Mouse (Mus musculus) MN1 (cell line): ENCODE data around the gene Lrrc38.
A peak's percentile ranks its signal among the peaks of the same experiment; 100 is the strongest.

Experiments used
- DNase-seq: peaks from one replicate; pipeline ENCODE4 v3.0.0-alpha.2; 2016; ENCODE audit warnings: low spot score

Lrrc38 gene

DNA sequence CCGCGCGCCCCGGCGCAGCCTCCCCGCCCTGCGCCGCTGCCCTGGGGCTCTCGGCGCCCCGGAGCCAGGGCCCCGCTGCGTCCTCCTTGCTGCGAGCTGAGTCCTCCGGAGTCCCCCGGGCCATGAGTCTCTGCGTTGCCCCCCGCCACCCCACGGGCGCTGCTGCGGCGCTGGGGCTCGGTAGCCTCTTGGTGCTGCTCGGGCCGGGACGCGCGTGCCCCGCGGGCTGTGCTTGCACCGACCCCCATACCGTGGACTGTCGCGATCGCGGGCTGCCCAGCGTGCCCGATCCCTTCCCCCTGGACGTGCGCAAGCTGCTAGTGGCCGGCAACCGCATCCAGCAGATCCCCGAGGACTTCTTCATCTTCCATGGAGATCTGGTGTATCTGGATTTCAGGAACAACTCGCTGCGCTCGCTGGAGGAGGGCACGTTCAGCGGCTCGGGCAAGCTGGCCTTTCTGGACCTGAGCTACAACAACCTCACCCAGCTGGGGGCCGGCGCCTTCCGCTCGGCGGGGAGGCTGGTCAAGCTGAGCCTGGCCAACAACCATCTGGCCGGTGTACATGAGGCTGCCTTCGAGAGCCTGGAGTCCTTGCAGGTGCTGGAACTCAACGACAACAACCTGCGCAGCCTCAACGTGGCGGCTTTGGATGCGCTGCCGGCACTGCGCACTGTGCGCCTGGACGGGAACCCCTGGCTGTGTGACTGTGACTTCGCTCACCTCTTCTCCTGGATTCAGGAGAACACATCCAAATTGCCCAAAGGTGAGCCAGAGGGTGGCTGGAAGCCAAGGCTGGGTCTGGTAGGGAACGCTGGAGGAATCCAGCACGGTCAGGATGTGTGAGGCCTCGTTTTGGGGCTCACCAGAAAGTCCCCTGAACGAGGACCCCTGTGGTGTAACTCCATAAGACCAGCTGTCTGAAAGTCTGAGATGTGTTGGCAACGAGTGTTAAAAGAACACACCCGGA is 774 bp downstream of the Lrrc38 start:
- no peak for DNase-seq

DNA sequence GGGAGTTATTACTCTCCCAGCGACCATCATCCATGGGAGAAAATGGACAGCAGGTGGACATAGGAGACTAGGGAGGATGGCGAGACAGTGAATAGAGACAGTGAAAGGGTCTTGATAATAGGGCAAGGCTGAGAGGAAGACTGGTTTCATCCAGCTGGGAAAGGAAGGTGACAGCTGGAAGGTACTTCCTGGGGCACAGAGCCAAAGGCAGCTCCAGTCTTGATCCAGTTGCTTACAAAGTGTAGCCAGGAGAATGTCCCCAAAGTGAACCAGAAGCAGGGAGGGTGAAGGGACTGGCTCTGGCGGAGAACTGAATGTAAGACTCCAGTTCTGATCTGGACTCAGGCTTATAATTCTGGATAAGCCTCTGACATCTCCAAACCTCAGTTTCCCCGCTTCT is 2.7 kb downstream of the Lrrc38 start:
- DNase-seq, result no peak

DNA sequence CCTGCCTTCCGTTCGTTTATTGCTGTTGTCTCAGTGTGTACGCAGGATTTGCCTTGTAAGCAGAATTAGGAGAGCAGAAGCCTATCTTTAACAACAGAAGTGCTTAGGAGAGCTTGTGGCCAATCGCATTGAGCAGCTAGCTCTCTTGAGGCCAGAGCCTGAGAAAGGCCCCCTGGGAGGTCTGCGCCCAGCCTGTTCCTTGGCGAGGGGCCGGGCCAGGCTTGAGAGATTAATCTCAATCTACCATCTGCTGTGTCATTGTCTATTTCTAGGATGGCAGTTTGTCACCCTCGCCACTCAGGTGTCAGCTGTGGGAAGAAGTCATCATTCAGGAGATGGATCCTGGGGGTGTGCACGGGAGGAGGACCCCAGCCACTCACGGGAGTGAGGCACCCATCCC is 12.0 kb downstream of the Lrrc38 start:
- no peak for DNase-seq

DNA sequence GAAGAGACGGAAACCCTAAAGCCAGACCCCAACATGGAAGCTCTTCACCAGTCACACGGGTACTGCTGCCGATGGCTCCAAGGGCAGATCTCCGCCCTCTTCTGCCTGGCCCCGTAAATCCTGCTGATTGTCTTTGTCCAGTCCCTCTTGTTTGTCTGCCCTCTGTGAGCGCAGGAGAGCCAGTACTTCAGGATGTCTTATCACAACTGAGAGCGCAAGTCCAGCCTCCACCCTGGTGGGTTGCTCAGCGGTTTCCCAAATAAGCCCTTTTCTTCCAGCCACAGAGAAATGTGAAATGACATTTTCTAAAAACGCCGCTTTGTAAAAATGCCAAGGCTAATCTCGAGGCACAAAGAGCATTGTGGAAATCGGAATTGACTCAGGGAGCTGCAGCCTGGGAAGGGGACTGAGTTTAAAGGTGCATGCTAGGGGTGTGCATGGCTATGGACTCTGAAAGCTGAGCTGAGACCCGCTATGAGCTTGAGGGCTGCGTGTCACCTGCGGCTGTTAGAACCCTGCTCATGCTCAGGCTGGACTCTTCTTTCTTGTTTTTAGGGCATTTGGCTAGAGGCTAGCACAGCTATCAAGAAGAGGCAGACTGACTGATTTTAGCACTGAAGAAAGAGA is 17.0 kb downstream of the Lrrc38 start:
- no peak for DNase-seq

DNA sequence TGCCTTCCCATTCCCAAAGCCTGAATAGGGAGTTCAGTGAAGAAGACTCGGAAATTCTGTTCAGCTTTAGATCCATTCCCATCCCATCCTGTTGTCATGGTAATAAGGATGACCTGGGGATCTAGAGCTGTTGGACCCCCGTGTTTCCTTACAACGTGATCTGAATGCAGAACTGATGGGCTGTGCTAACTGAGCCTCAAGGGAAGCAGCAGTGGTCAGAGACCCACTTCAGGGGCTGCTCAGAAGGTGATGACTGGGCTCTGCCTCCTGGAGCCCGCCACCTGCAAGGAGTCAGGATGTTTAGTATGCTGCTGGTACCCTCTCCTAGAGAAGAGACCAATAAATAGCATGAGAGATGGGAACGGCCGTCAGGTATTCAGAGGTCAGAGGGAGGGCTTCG is 29.9 kb downstream of the Lrrc38 start:
- no peak for DNase-seq

DNA sequence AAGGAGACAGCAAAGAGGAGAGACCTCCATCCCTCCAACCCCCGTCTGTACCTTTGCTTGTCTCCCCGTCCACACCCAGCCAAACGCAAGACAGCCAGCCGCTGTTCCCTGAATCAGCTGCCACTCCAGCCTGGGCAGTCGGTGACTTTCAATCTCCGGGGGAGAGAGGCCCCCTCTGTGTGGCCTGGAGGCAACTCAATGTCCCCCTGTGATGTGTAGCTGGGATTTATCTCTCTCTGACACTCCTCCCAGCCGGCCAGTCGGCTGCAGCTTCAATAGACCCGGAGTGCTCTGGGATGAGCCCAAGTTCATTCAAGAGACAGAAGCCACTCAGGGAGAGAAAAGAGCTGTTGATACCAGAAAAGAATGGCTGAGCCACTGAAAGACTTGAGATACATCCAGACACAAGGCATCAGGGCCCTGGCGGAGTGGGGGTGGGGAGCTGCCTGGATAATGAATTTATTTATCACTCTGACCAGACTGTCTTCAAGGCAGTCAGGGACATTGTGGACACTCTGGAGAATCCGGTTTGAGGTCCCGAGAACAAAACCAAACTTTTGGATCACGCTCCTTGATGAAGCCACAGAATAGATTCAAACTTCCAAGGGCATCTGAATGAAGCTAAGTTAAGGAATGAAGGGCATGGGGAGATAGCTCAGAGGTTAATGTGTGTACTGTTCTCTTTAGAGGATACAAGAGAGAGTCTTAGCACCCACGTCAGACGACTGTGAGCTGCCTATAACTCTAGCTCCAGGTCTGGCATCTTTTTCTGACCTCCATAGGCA is 30.6 kb downstream of the Lrrc38 start:
- DNase-seq, result no peak

DNA sequence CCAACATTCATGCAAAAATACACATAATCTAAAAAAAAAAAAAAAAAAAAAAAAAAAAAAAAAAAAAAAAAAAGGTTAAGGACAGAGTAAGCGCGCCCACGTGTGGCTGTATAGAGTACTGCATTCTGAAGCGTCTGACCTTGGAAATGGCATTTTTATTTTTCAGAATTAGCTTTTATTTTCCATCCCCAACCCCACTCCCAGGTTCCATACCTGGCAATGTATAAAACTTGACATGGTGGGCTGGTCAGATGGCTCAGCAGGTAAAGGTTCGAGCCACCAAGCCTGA is 31.1 kb downstream of the Lrrc38 start:
- peak; percentile 10 for DNase-seq

DNA sequence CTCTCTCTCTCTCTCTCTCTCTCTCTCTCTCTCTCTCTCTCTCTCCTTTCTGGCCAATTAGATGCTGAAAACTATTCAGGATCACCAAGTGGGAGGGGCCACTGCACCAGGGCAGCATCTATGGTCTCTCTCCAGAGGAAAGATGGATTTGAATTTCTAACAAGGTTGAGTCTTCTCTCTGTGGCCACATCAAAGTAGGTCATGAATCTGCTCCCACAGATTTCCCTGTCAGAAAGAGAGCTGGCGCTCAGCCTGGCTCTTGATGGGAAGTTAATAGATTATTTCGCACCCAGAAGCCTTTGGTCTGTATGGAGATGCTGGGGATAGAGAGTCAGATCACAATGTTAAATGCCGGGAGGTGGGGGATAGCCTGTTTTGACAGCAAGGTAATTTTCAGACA is 32.6 kb downstream of the Lrrc38 start:
- DNase-seq, result no peak

DNA sequence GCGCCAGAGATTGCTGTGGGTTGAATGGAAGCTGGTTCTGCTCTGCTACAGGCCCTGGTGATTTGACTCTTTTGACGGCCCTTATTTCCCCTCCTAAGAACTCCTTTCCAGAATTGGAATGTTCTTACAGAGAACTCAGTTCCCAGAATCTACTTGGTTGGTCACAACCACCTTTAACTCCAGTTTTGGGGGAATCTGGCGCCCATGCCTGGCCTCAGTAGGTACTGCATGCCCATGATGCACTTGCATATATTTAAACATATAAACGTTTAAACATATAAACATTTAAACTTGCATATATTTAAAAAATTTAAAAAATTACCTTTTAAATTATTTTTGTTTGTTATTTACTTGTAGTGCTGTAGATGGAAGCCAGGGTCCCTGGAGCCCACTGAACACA is 34.1 kb downstream of the Lrrc38 start:
- DNase-seq, result no peak

DNA sequence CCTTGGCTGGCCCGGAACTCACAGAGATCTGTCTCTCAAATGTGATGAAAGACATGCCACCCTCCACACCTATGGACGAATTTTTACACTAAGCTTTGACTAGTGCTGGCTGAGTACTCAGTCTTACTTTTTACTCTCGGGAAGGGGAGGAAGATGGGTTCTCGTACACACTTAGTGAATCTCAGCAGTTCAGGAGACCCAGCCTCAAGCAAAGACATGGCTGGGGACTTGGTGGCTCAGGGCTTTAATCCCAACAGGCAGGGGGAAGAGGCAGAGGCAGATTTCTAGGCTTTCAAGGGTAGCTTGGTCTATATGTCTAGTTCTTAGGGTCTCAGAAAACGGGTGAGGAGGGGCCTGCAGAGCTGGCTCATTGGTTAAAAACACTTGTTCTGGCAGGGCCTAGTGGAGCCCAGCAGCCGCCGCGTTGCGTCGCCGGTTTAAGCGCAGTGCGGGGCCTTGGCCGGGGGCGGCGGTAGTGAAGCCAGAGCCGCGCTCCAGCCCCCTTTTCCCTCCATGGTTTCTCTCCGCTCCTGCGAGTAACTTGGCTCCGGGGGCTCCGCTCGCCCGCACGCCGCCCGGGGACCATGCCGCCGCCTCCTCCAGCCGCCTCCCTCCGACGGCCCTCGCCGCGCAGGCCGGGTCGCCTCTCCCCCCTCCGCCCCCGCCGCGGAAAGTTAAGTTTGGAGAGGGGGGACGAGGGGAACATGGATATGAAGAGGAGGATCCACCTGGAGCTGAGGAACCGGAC is 39.6 kb downstream of the Lrrc38 start:
- DNase-seq, result no peak

DNA sequence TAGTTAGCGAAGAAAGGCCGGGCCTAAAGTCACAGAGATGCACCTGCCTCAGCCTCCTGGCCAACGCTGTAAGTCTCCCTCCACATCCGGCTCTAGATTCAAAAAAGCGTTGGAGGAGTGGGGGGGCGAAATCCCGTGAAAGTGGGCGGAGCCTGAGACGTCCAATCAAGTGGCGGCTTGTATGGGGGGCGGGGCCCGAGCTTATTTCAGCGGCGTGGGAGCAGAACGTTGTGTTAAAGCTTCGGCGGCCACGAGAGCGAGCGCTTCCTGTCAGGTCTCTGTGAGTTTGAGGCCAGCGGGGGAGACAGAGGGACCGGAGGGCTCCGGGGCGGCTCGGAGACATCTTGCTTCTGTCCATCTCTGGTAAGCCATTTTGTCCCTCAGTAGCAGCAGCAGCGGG is 44.6 kb downstream of the Lrrc38 start, which contains the start of gene Pramel1:
TSS of gene Pramel1 (plus strand) at position 248 of the 400 bp plus-strand sequence.
- DNase-seq, result no peak

DNA sequence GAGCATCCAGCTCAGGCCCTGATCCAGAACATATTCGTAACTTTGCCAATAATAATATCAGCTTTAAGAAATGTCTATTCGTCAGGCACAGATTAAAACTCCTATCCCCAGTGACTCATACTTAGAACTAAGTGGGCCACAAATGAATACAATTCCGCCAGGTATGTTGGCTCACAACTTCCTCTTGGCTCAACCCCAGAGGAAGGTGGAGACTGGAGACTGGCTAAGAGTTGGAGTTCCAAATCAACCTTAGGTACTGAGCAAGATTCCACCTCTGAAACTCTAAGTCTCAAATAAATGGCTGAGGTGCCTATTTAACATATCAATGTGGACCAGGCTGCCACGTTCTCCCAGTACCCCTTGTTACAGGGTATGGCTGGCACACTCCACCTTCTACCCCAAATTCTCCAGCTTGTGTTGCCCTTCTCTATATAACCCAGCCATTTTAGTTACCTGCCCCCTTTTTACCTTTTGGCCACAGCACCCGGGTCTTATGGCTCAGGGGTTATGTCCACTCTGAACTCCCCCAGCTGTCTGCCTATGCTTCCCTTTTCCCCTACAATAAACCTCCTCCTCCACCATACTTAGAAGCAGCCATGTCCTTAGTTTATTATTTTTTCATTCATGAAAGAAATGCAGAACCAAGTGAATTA is 62.1 kb downstream of the Lrrc38 start:
- peak; percentile 7 for DNase-seq

DNA sequence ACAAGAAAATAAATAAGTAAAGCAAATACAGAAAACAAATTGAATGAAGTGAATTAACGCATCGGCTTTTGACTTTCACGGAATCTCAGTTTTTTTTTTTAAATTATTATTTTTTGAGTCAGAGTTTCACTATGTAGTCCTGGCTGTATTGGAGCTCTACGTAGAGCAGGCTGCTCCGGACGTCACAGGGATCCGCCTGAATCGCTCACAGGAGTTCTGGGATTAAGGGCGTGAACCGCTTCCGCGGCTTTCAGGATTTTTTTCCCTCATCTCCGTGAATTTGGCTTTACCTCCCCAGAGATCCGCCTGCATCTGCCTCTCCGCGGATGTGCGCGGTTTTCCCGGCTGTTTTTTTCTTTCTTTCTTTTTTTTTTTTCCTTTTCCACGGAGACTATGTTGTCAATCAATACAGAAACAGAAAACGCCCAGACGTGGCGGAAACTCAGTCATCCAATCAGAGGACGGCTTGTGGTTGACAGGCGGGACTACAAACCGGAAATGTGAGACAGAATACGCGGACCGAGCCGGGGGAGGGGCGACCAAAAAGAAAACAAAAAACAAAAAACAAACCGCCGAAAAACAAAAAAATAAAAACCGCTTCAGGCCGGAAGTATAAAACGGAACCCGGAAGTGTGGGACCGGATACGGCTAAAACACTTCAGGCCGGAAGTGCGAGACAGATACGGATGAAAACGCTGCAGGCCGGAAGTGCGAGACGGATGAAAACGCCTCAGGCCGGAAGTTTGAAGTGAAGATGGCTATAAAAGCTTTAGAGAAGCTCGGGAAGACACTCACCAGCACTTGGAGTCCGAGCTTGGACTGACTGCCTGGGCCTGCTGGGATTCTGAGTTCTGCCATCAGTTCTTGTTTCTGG is 62.9 kb downstream of the Lrrc38 start, which contains the start of gene Pramef8:
TSS of gene Pramef8 (plus strand) at position 208 of the 874 bp plus-strand sequence.
- DNase-seq, result peak; percentile 97

DNA sequence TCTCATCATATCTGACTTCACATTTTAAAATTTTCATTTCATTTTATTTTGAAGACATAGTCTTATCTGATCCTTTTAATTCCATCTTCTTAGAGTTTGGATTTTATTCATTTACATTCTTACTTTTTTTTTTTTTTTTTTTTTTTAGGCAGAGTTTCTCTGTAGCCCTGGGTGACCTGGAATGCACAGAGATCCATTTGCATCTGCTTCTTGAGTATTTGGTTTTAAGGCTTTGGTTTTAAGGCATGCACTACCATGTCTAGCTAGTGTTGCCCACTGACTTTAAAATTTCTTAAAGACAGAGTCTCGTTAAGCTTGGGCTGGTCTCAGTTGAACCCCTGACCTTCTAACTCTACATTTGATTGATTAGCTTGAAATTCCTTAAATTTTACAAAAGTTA is 64.1 kb downstream of the Lrrc38 start:
- no peak for DNase-seq

DNA sequence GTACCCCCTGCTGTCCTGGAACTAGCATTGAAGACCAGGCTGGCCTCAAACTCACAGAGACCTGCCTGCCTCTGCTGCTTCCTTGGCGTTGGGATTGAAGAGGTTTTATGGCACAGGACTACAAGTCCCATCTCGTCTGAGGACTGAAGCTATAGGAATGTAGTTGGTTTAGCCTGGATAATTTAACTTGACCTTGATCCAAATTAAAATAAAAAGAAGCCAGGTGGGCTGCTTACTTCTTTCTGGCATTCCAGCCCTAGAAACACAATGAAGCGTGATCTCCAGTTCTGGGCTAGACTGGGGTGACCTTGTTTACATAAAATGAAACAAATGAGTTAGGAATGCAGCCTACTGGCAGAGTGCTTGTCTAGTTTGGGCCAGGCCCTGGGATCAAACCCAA is 64.6 kb downstream of the Lrrc38 start:
- DNase-seq, result no peak
